Mouse (Mus musculus) lung, embryonic 14.5 days (tissue): ENCODE data around the gene Lcat. TPM values are rescaled to one million over a fixed set of nuclear protein-coding genes. Genes with fewer than 3 reads are reported as not detected.

ENCODE experiments used
- ATAC-seq: fragments of 200-750 bp; cut with Nextera tagmentation; 2 replicates; pipeline ENCODE4 v1.8.0; 2017; ENCODE audit warnings: mild to moderate bottlenecking, moderate TSS enrichment, moderate library complexity; ENCODE audit not compliant: insufficient read depth
- DNase-seq: peaks from one replicate; pipeline ENCODE4 v3.0.0-alpha.2; 2015
- H3K27ac ChIP-seq: fragments of 300-500 bp; sonication (generic); 2 replicates; pipeline ENCODE4 v1.5.1; 2014; ENCODE audit warnings: low read depth, mild to moderate bottlenecking, moderate library complexity
- H3K27me3 ChIP-seq: fragments of 300-500 bp; sonication (generic); 2 replicates; pipeline ENCODE4 v1.6.1; 2014; ENCODE audit warnings: low read length, control low read depth; ENCODE audit not compliant: insufficient read depth
- H3K36me3 ChIP-seq: fragments of 300-500 bp; sonication (generic); 2 replicates; pipeline ENCODE4 v1.6.1; 2014; ENCODE audit warnings: control low read depth; ENCODE audit not compliant: insufficient read depth
- H3K4me1 ChIP-seq: fragments of 300-500 bp; sonication (generic); 2 replicates; pipeline ENCODE4 v1.6.1; 2014; ENCODE audit warnings: antibody characterized with exemption, control low read depth; ENCODE audit not compliant: insufficient read depth
- H3K4me2 ChIP-seq: fragments of 300-500 bp; sonication (generic); 2 replicates; pipeline ENCODE4 v1.6.1; 2014; ENCODE audit warnings: mild to moderate bottlenecking
- H3K4me3 ChIP-seq: fragments of 300-500 bp; sonication (generic); 2 replicates; pipeline ENCODE4 v1.5.1; 2014; ENCODE audit warnings: low read depth, low read length
- H3K9ac ChIP-seq: fragments of 300-500 bp; sonication (generic); 2 replicates; pipeline ENCODE4 v1.6.1; 2014
- H3K9me3 ChIP-seq: fragments of 300-500 bp; sonication (generic); 2 replicates; pipeline ENCODE4 v1.6.1; 2016; ENCODE audit warnings: low read depth, low read length, control low read depth
- CTCF ChIP-seq: IDR thresholded peaks from 2 replicates; pipeline ENCODE4 v1.5.1; 2016; ENCODE audit warnings: antibody characterized with exemption, low read depth
- whole genome bisulfite sequencing: fragments of 180-500 bp; shearing (Covaris S2); extraction: QIAGEN DNeasy Blood & Tissue Kit; methylation state at CpG from one replicate; pipeline ENCODE4 v1.1.7; 2014; 5-methylcytosine and 5-hydroxymethylcytosine counted together
- polyA plus RNA-seq: library from polyadenylated mRNA; unstranded; fragments of >200 nt; fragmentation: Nextera tagmentation; extraction: Ambion mirVana; gene quantifications from 2 replicates; pipeline ENCODE4 v1.2.1, GENCODE M21; 2014

Gene Lcat
- polyA plus RNA-seq, 1 experiment from 2014 or later: 2.1 TPM

GRCm38 (mm10) chr8:105965266-105965904 lies 22.2 kb upstream of the Lcat start:
- Histone ChIP-seq H3K27me3 (no peaks in the 10 kb centered on the region), H3K9ac (peak overlapping the region; percentile 86), H3K4me3 (peak overlapping the region; percentile 80), H3K4me2 (peak overlapping the region; percentile 78), H3K9me3 (no peaks in the 10 kb centered on the region), H3K36me3 (peaks cover 6% of the 10 kb centered on the region), H3K4me1 (peaks cover 9% of the 10 kb centered on the region; the same call in 1 of the 2 replicates), H3K27ac (peak overlapping the region; percentile 94)
- peak; percentile 70 for DNase-seq
- 1% methylated on average over 40 of the region's 40 CpGs for WGBS
- peak; percentile 69 for ATAC-seq
- no peak for TF ChIP-seq CTCF

- 39% methylated on average over 12 of the region's 12 CpGs for WGBS
- TF ChIP-seq CTCF: no peak
- peak overlapping the region; percentile 94; the same call in 1 of the 2 replicates for H3K27ac ChIP-seq
- H3K9me3 ChIP-seq: no peaks in the 10 kb centered on the region
- H3K36me3 ChIP-seq: peaks cover 13% of the 10 kb centered on the region
- H3K4me3 ChIP-seq: peak overlapping the region; percentile 80
- peaks cover 9% of the 10 kb centered on the region; the same call in 1 of the 2 replicates for H3K4me1 ChIP-seq
- ATAC-seq: peak; percentile 3; the same call in 1 of the 2 replicates
- H3K4me2 ChIP-seq: peak overlapping the region; percentile 78
- H3K27me3 ChIP-seq: no peaks in the 10 kb centered on the region
- DNase-seq: no peak
- H3K9ac ChIP-seq: peak overlapping the region; percentile 86
Measured at GRCm38 (mm10) chr8:105964506-105965265, 21.5 kb upstream of the Lcat start.

- 89% methylated on average over 10 of the region's 10 CpGs for WGBS
- Histone ChIP-seq H3K4me1 (peaks cover 4% of the 10 kb centered on the region; the same call in 1 of the 2 replicates), H3K27ac (no peak overlapping the region)
Measured at GRCm38 (mm10) chr8:105961536-105961935, 18.4 kb upstream of the Lcat start.

GRCm38 (mm10) chr8:105961101-105961500 lies 17.9 kb upstream of the Lcat start:
- no peak for DNase-seq
- no peaks in the 10 kb centered on the region for H3K9me3 ChIP-seq
- no peak for TF ChIP-seq CTCF
- H3K4me1 ChIP-seq: peaks cover 3% of the 10 kb centered on the region; the same call in 1 of the 2 replicates
- H3K9ac ChIP-seq: no peak overlapping the region
- H3K36me3 ChIP-seq: peaks cover 44% of the 10 kb centered on the region
- no peak overlapping the region for H3K4me3 ChIP-seq
- WGBS: 77% methylated on average over 14 of the region's 14 CpGs
- H3K4me2 ChIP-seq: no peak overlapping the region
- no peak overlapping the region for H3K27ac ChIP-seq
- ATAC-seq: no peak
- H3K27me3 ChIP-seq: no peaks in the 10 kb centered on the region

More at GRCm38 (mm10) chr8:105961536-105961935, 18.4 kb upstream of the Lcat start:
- no peak for DNase-seq
- no peak overlapping the region for H3K4me3 ChIP-seq
- TF ChIP-seq CTCF: no peak
- peaks cover 40% of the 10 kb centered on the region for H3K36me3 ChIP-seq
- H3K27me3 ChIP-seq: no peaks in the 10 kb centered on the region
- no peak overlapping the region for H3K4me2 ChIP-seq
- H3K9me3 ChIP-seq: no peaks in the 10 kb centered on the region
- H3K9ac ChIP-seq: no peak overlapping the region
- ATAC-seq: no peak

GRCm38 (mm10) chr8:105959350-105959749 lies 16.2 kb upstream of the Lcat start:
- Histone ChIP-seq H3K9me3 (no peaks in the 10 kb centered on the region), H3K9ac (no peak overlapping the region), H3K4me3 (no peak overlapping the region), H3K36me3 (peaks cover 56% of the 10 kb centered on the region), H3K27ac (no peak overlapping the region), H3K4me1 (peaks cover under 1% of the 10 kb centered on the region; the same call in 1 of the 2 replicates), H3K27me3 (no peaks in the 10 kb centered on the region), H3K4me2 (no peak overlapping the region)
- peak; percentile 37 for DNase-seq
- 64% methylated on average over 7 of the region's 7 CpGs for WGBS
- TF ChIP-seq CTCF: no peak
- ATAC-seq: no peak; the same call in 1 of the 2 replicates

DNA sequence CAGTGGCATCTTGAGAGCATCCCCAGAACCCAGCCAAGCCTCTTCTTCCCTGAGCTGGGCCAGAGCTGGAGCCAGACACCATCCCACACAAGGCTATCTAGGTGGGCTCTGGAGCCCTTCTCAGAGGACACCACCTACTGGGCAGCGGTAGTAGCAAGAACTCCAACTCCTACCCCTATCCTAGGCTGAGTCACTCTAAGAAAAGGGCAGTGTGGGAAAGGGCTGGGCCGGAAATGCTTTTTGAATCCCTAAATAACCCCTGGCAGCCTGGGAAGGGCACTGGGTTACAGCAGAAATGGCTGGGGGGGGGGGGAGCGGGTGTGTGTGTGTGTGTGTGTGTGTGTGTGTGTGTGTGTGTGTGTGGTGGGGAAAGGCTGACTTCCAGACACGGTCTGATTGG lies 14.6 kb upstream of the Lcat start:
- H3K36me3 ChIP-seq: peaks cover 60% of the 10 kb centered on the region
- H3K4me2 ChIP-seq: no peak overlapping the region
- WGBS: 52% methylated on average over 3 of the region's 4 CpGs
- DNase-seq (no peak), ATAC-seq (no peak)
- H3K9ac ChIP-seq: no peak overlapping the region
- H3K4me1 ChIP-seq: no peaks in the 10 kb centered on the region
- no peak overlapping the region for H3K4me3 ChIP-seq
- no peak overlapping the region for H3K27ac ChIP-seq
- no peaks in the 10 kb centered on the region for H3K27me3 ChIP-seq
- H3K9me3 ChIP-seq: no peaks in the 10 kb centered on the region
- TF ChIP-seq CTCF: no peak

DNA sequence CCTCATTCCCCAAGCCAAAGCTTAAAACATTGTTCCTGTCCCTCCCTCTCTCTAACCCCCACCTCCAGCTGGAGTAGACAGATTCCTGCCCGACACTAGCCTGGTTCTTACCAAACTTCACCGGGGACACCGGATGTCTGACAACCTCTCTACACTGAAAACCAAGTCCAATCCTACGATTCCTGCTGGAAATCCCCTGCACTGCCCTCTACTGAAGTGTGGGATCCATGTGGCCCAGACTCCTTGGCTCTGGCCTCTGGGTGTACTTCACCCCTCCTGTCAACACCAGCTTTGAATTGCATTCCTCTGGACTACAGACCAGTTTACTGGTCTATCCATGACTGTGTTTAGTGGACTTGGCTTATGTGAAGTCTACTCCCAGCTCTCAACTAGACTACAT lies 13.4 kb upstream of the Lcat start:
- H3K4me3 ChIP-seq: no peak overlapping the region
- peaks cover 72% of the 10 kb centered on the region for H3K36me3 ChIP-seq
- TF ChIP-seq CTCF: no peak
- no peaks in the 10 kb centered on the region for H3K27me3 ChIP-seq
- H3K9ac ChIP-seq: no peak overlapping the region
- no peak overlapping the region for H3K4me2 ChIP-seq
- no peaks in the 10 kb centered on the region for H3K4me1 ChIP-seq
- ATAC-seq (no peak), DNase-seq (no peak)
- WGBS: 87% methylated on average over 4 of the region's 4 CpGs
- H3K9me3 ChIP-seq: no peaks in the 10 kb centered on the region
- H3K27ac ChIP-seq: no peak overlapping the region
